Mouse (Mus musculus): ENCODE results near the gene Mia. TPM values are rescaled to one million over a fixed set of nuclear protein-coding genes. Genes with fewer than 3 reads are reported as not detected.

Mia gene
- total RNA-seq (2021), result 1 to 10 TPM in 1 of 2 experiments, under 1 TPM in 1; 0.62 to 2.0 TPM
- long read RNA-seq, partial matches to known transcripts, result 0 of 1 reads
- long read RNA-seq, other reads (novel, unspliced or antisense), result 0 of 1 reads

DNA sequence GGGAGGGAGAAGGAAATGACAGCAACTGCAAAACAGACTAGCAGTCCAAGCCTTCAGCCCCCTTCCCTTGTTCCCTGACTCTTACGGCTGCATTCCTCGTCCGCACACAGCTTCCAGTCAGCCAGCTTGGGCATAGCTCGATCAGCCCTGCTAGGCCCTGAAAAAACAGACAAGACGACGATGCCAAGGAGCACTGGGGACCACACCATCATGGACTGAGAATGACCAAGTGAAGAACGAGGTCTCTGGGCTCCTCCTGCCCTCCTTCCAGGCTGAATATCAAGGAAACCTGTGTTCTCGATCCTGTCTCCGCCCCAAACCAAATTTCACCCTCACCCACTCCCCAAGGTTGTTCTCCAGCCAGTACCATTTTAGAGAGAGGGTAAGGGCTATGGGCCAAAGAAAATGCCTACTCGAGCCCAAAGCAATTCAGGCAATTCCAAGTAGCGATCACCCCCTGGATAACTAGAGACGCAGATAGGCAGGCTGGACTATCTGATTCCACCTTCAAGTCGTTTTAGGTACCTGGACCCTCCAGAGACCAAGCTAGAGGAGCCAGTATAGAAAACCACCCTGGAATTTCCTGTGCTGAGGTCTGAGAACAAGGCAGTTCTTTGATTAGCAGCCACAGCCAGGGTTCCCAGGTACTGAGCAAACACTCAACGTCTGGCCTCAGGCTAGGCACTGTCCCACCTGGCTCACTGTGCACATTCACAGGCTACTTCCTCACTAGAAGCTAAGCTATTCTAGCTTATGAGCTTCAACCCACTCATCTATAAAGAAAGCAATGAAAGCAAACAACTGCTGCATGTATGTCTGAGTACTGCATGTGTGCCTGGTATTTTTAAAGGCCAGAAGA is at the start of gene Mia, which contains the start of gene Gm21983:
Gene Mia, minus strand, starts transcription at position 321 of the 859 bp plus-strand sequence.
Gene Gm21983, minus strand, starts transcription at position 250 of the 859 bp plus-strand sequence.
- no peak for DNase-seq (ENCODE audit: low spot score in 2 of 2)

DNA sequence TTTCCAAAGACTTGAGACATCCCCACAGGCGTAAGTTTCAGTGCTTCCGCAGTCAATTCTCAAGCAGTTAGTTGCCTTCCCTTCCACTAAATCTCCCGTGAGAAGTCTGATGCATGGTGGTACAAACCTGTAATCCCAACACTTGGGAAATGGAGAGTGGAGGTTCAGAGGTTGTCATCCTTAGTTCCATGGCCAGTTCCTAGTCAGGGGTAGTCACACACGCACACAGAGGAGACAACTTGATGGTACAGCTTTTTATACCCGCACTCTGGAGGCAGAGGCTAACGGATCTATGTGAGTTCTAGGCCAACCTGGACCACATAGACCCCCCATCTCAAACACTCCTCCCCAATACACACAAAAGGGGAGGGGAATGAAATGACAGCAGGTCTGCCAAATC is 47.9 kb upstream of the Mia start:
- DNase-seq (ENCODE audit: low spot score in 2 of 2), result no peak

DNA sequence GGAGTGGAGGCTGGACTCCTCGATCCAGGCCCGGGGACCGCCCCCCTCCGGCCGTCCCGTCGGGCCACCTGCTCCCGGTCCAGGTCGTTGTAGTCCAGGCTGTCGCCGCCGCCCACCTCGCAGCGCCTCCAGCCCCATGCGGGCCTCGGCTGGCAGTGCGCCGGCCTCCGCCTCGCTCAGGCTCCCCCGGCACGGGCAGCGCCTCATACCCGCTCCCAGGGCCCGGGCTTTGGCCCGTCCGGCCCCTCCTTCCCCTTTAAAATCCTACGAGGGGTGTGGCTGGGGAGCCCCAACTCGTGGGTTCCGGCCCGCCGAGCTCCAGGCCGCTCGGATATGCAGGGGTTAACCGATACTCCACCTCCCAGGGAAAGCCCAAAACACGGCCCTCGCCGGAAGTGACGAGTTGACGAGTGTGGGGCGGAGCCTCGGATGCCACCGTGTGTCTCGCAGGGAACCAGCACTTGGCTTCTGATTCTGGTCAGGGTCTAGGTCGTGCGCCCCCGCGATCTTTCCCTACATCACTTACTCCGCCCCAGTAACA is 47.4 kb upstream of the Mia start, which contains the start of gene Itpkc:
Gene Itpkc, minus strand, starts transcription at position 381 of the 541 bp plus-strand sequence.
- DNase-seq (ENCODE audit: low spot score in 2 of 2), result peak; percentile 87 to 93

DNA sequence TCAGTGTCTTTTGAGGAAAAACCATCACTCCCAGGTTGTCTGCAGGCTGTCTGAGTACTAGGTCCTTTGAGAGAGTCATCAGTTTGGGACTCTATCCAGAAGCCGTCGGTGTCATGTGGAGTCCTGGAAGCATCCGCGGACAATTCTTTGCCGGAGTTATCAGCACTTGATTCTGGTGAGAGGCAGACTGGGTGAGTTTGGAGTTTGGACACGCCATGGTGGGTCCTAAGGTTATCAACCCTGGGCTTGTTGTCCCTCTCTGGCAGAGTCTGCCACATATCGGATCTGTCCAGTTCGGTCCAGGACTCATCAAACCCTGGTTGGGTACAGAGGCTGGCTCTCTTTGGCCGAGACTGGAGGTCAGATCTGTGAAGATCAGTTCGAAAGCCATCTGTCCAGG is 46.7 kb upstream of the Mia start:
- no peak for DNase-seq (ENCODE audit: low spot score in 2 of 2)

DNA sequence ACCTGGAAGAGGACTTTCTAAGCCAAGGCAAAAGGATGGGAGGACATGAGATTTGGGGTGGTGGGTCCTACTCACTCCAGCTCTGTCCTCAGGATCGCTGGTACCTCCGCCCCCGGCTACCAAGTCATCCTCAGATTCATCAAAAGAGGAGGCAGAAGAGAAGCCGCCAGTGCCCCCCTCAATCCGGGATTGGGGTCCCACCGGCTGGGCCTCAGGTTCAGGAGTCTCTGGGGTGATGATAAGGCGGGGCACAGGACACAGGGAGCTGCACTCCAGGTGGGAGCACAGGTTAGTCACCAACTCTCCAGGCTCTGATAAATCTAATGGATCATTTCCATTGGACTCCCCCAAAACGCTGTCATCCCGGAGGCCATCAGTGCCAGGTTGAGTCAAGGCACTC is 46.3 kb upstream of the Mia start:
- DNase-seq (ENCODE audit: low spot score in 2 of 2), result no peak

DNA sequence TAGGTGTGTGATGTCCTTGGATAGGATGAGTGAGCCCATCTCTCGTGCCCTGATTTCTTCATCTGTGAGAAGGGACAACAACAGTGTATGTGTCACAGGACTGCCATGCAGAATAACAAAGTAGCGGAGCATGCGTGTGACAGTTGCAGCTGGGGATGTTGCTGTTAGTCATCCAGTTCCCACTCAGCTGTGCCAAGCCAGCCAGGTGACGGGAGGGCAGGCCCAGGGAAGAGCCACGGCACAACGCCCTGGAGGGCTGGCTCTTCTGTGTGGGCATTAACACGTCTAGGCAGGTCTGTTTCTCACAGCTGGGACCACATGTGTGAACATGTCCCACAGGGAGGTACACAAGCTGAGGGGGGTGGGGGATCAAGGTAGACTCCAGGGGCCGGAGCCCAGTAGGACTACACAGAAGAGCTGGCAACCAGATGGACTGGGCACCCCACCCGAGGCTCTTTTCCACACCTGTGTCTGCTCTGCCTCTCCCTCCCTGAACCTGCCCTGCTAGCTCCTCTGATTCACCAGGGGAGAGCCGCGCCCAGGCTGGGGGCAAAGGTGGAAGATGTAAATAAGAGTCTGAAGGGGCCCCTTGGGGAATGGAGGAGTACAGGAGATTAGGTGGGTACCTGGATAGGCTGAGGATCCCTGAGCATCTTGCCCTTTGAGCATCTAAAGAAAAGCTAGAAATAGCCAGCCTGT is 44.1 kb upstream of the Mia start:
- DNase-seq (ENCODE audit: low spot score in 2 of 2), result peak in 1 of 2 experiments; percentile 38

DNA sequence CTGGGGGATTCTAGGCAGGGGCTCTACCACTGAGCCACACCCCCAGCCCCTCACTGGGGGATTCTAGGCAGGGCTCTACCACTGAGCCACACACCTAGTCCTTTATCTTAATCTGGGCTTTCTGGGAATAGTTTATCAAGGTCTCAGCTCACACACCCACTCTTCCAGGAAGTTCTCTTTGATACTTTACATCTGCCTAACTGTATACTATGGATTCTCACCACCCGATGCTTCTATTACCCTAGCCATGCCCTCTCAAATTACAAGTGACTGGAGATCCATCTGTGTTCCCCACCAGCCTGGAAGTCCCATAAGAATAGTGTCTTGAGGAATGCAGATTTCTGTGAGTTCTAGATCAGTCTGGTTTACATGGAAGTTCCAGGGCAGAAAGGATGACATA is 41.6 kb upstream of the Mia start:
- no peak for DNase-seq (ENCODE audit: low spot score in 2 of 2)

DNA sequence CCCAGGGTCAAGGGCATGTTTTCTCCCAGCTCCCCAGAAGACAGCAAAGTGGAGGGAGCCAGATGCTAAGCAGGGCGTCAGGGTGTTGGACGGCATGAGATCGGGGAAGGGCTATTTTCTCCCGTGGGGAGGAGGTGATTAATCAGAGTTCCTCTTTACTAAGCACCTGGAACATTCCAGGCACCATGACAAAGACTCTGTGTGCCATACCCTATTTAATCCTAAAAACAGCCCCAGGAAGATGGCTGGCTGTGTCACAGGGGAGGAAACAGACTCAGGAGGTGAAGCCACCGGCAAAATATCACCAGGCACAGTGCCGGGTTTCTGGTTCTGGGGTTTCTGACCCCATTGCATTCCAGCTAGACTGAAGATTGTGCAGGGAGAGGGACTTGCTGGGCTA is 41.0 kb upstream of the Mia start:
- no peak for DNase-seq (ENCODE audit: low spot score in 2 of 2)

DNA sequence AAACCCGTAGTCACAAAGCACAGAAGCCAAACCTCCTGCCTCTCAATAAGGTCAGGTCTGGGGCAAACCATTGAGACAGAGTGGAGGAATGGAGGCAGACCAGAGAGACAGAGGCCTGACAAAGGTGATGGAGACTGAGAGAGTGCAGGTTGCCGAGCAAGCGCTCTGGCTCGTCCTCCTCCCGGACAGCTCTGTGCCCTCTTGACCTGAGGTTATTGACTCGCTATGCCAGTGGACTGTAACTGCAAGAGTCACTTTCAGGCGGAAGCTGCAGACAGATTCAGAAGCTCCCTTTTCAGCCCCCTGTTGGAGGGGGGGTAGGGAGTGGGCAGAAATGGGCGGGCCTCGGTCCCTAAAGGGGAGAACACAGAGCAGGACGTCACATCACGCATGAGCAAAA is 39.0 kb upstream of the Mia start:
- DNase-seq (ENCODE audit: low spot score in 2 of 2), result no peak

DNA sequence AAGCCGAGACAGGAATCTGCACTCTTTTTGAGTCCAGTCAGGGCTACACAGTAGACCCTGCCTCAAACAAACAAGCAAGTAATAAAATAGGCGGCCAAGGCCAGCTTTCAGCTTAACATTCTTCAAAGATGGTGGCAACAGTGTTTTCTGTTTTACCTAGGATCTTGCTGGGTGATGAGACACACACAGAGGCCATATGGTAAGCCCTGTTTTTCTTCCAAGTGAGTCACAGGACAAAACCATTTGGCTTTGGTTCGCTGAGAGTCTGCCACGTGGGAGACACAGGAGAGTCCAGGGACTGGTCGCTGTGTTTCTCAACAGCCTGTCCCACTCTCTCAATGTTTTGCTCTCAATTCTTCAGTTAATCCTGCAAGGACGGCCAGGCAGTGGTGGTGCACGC is 37.6 kb upstream of the Mia start:
- DNase-seq (ENCODE audit: low spot score in 2 of 2), result peak in 1 of 2 experiments; percentile 63

DNA sequence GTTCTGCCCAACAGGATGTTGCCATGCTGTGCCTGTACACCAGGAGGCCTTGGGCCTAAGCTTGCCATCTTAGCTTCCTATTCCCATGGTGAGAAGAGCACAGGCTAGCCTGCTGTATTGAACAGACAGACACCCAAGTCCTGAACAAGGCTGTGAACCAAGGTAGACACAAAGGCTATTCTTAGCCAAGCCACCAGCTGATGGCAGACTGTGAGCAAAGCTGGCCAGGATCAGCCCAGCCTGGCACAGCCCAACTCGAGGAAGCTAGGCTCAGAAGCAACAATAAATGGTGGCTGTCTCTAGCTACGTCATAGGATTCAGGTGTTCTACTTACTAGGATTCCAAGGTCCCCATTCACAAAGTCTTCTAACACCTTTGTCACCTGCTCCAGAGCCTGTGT is 31.7 kb upstream of the Mia start:
- no peak for DNase-seq (ENCODE audit: low spot score in 2 of 2)

DNA sequence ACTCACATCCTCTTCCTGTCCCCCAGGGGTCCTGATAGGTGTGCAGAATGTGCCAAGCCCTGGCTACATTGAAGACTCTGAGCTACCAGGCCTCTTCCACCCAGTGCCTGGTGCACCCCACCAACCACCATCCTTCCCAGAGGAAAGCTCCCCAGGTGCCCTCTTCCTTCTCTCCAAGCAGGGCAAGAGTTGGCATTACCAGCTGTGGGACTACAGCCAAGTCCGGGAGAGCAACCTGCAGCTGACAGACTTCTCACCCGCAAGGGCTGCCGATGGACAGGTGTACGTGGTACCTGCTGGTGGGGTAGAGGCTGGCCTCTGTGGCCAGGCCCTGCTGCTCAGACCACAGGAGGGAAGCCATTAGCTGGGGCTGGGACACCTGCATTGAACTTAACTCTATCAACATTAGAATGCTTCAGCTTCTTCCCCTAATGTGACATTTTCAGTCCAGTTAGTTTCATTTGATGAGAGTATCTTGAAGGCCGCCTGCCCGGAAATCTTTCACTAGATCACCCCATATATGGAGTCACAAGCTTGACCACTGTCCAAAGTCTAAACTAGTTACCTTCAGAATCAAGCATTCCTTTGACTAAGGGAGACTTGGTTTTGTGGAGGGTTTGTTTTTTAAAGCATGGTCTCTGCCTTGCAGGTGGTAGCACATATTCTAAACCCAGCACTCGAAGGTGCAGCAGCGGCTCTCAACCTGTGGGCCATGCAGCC is 22.9 kb upstream of the Mia start:
- DNase-seq (ENCODE audit: low spot score in 2 of 2), result no peak

DNA sequence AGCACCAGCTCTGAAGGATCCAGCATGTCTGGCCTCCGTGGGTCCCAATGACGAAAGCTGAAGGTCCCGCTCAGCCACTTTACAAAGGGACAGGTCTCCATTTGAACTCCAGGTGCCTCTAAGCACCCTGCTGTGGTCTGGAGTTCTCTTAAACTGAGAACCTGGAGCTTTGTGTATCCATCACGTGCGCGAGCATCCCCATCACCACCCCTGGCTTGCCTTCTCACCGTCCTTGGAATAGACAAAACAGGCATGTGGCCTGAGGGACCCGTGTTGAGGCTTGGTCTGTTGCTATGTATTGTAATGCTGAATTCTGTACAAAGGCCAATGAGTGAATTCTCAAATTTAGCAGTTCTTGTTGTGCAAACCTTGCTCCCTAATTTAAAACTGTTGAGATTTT is 17.8 kb upstream of the Mia start:
- DNase-seq (ENCODE audit: low spot score in 2 of 2), result no peak

DNA sequence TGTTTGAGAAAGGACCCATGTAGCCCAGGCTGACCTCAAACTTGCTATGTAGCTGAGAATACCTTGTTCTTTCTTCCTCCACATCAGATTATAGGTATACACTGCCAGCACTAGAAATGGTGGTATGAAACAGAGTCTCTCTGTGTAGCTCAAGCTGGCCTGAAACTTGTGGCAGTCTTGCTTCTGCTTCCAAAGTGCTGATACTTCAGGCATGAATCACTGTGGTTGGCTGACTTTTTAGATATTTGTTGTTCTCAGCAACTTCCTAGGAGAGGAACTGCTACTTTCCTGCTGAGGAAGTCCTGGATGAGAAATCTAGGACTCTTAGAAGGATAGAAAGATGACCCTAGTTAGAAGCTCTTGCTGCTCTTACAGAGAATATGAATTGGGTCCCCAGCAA is 17.4 kb upstream of the Mia start:
- no peak for DNase-seq (ENCODE audit: low spot score in 2 of 2)

DNA sequence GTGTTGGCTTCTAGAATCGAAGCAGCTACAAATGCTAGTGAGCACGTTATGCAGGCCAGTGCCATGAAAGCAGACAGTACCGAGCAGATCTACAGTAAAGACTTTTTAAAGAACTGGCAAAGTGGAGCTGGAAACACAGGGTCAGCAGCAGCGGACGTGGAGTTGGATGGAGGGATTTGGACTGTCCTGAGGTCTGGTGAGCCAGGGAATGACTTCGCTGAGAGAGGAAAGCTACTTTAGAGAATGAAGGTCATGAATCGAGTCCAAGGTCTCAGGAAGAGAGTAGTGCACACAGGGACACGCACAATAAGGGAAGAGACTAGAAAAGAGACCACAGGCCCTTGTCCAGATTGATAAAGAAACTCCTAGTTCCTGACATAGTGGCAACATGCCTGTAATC is 16.7 kb upstream of the Mia start:
- DNase-seq (ENCODE audit: low spot score in 2 of 2), result no peak

DNA sequence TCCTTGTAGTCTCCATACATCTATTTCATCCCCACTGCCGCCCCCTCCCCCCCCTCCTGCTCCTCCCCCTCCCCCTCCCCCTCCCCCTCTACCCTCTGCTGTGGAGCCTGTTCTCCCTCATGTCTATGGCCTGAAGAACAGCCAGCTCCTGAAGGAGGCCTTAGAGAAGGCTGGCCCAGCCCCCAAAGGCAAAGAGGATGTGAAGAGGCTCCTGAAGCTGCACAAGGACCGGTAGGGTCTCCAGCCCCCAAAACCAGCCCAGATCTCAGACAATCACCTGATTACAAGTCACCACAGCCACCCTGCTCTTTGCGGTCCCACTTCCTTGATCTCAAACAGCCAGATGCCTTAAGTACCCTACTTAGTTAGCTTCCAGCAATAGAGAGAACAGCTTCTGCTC is 16.2 kb upstream of the Mia start:
- DNase-seq (ENCODE audit: low spot score in 2 of 2), result no peak

DNA sequence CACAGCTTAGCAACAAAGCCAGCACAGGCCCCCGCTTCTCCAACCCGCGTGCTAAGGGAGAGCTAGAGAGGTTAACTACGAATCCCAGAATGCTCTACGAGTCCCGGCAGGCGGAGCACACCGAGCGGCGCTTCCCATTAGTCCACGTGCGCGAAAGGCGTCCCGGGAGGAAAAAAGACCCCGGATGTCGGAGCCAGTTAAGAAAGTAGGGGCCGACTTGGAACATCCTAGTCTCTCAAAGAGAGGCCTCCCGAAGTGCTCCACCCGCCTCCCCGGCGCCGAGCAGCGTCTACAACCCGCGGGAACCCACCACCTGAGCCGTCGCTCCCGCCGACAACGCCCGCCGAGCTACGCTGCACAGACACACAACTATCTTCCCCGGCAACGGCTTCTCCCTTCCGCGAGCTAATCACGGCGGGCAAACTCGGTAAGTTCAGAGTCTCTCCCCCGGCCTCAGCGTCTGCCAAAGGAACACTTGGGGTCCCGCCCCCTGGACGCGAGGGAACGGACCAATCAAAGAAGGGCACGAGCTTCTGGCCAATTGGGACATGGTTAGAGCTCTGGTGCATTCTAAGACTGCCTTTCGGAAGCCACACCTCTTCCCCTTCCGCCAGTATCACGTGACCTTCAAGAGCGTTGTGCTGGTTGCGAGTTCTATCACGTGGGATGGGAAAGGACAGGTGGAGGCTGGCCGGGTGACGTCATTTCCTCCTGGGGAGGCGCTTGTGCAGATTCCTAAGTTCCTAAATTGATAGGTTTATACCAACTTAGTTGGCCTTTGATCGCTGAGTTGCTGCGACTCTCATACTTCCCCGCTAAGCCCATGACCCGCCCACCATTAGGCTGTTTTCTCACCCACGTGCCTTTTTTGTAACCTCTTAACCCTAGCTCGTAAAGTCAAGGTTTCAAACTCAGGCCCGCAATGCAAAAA is 15.0 kb upstream of the Mia start, which contains the start of the genes BC024978 and Snrpa:
Gene BC024978, plus strand, starts transcription at position 101 of the 931 bp plus-strand sequence.
Gene Snrpa, minus strand, starts transcription at position 591 of the 931 bp plus-strand sequence.
- DNase-seq (ENCODE audit: low spot score in 2 of 2), result peak; percentile 98 to 99

DNA sequence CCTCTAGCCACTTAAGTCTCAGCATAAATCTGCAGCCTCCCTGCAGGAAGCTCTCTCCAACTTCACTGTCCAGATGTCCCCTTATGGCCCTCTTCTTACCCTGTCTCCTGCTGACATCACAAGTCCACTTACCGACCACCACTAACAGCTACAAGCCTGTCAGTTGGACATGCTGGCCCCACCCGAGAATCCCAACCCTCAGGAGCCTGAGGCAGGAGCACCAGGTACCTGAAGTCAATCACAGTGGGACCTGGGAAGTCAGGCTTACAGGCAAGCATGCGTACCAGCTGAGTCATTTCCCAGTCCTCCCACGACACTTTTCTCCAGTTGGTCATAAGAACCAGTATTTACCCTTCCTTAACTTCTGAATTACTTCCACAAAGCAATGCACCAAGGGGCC is 12.8 kb upstream of the Mia start:
- no peak for DNase-seq (ENCODE audit: low spot score in 2 of 2)

DNA sequence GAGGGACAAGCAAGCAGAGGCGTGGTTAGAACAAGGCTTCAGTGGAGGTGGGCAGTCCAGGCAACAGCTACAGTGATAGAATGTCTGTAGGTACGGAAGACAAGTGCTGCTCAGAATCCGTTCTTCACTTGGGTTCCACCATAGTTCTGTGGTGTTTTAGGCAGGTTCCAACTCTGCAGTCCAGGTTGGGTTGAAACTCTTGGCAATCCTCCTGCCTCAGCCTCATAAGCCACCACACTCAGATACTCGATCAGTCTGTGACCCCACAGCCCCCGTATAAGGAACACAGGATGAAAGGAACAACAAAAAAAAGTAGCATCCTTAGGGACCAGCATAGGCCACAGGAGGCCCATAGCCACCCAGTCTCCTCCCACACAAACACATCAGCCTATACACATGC is 11.5 kb upstream of the Mia start:
- no peak for DNase-seq (ENCODE audit: low spot score in 2 of 2)
